Mouse (Mus musculus) C2C12 (cell line): Measurements from ENCODE around the gene Zcchc4.

Source experiments
- CEBPB ChIP-seq: IDR thresholded peaks from one replicate; pipeline ENCODE4 v1.6.1; 2011; ENCODE audit warnings: low read depth, mild to moderate bottlenecking, control low read depth, moderate library complexity
- CTCF ChIP-seq: IDR thresholded peaks from one replicate; pipeline ENCODE4 v1.5.1; 2011; ENCODE audit not compliant: control insufficient read depth, insufficient read depth, insufficient read length
- FOSL1 ChIP-seq: IDR thresholded peaks from one replicate; pipeline ENCODE4 v1.8.0; 2011; ENCODE audit warnings: mild to moderate bottlenecking, low read length; ENCODE audit not compliant: poor library complexity, insufficient read depth, severe bottlenecking
- MAX ChIP-seq: IDR thresholded peaks from one replicate; pipeline ENCODE4 v1.6.1; 2011; ENCODE audit warnings: mild to moderate bottlenecking, control low read depth
- MYOD1 ChIP-seq: IDR thresholded peaks from one replicate; pipeline ENCODE4 v1.6.1; 2011; ENCODE audit warnings: low read depth; ENCODE audit not compliant: control insufficient read depth, insufficient read length
- MYOG ChIP-seq: IDR thresholded peaks from one replicate; pipeline ENCODE4 v1.6.1; 2011; ENCODE audit not compliant: control insufficient read depth, insufficient read length; ENCODE audit errors: extremely low read depth
- USF1 ChIP-seq: IDR thresholded peaks from one replicate; pipeline ENCODE4 v1.6.1; 2011; ENCODE audit warnings: low read depth, mild to moderate bottlenecking, control low read depth, moderate library complexity

DNA sequence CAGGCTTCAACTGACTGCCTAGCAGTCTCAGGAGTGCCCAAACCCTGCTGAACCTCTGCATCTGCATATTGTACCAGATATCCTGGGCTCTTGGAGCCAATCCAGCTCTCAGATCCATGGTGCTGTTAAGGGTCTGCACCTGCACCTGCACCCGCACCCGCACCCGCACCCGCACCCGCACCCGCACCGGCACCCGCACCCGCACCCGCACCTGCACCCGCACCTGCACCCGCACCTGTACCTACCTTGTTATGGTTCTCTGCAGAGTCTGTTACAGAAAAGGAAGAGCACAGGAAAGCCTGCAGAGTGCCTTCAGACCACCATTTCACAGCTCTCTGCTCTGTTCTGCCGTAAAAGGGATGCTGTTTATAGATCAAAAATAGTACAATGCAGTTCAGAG is 96.8 kb downstream of the Zcchc4 start:
- TF ChIP-seq CEBPB (no peak), USF1 (no peak), CTCF (no peak), MAX (no peak), MYOG (no peak), MYOD1 (no peak), FOSL1 (no peak)
